Mouse (Mus musculus): ENCODE data around the gene Irf6. TPM values are rescaled to one million over a fixed set of nuclear protein-coding genes. Genes with fewer than 3 reads are reported as not detected.

Irf6 gene
- total RNA-seq, 2 experiments from 2014 or later, result 0.68 to 1.1 TPM

GRCm38 (mm10) chr1:193189771-193190170, 36.9 kb downstream of the Irf6 start:
- TF ChIP-seq CTCF (IDR thresholded peaks at IDR 0.05), result no peak
- intact Hi-C loops (cut with DNase I), result no loop called here
- DNase-seq (ENCODE audit: extremely low spot score in 1 of 2, low spot score in 2 of 2), result no peak
- Histone ChIP-seq H3K4me3 (no peak overlapping the region), H3K27ac (peak overlapping the region; percentile 69)

GRCm38 (mm10) chr1:193191675-193192283, 38.9 kb downstream of the Irf6 start:
- Histone ChIP-seq H3K4me3 (no peak overlapping the region), H3K27ac (no peak overlapping the region)
- TF ChIP-seq CTCF (IDR thresholded peaks at IDR 0.05), result no peak
- no peak for DNase-seq (ENCODE audit: extremely low spot score in 1 of 2, low spot score in 2 of 2)
- intact Hi-C loops (cut with DNase I), result no loop called here

GRCm38 (mm10) chr1:193194416-193195140, 41.7 kb downstream of the Irf6 start:
- TF ChIP-seq CTCF (IDR thresholded peaks at IDR 0.05), result no peak
- Histone ChIP-seq H3K27ac (no peak overlapping the region), H3K4me3 (no peak overlapping the region)
- no peak for DNase-seq (ENCODE audit: extremely low spot score in 1 of 2, low spot score in 2 of 2)
- intact Hi-C loops (cut with DNase I), result no loop called here

- no peak for TF ChIP-seq CTCF (IDR thresholded peaks at IDR 0.05)
- intact Hi-C loops (cut with DNase I), result no loop called here
- Histone ChIP-seq H3K4me3 (no peak overlapping the region), H3K27ac (no peak overlapping the region)
- DNase-seq (ENCODE audit: extremely low spot score in 1 of 2, low spot score in 2 of 2), result no peak
Measured at GRCm38 (mm10) chr1:193195169-193195810, 42.4 kb downstream of the Irf6 start.

- no peak overlapping the region for H3K27ac ChIP-seq
- DNase-seq (ENCODE audit: extremely low spot score in 1 of 2, low spot score in 2 of 2), result no peak
- no peak for TF ChIP-seq CTCF (IDR thresholded peaks at IDR 0.05)
Measured at GRCm38 (mm10) chr1:193197494-193198205, 44.7 kb downstream of the Irf6 start.

GRCm38 (mm10) chr1:193198312-193198711, 45.4 kb downstream of the Irf6 start:
- Histone ChIP-seq H3K4me3 (no peak overlapping the region), H3K27ac (no peak overlapping the region)
- DNase-seq (ENCODE audit: extremely low spot score in 1 of 2, low spot score in 2 of 2), result no peak
- intact Hi-C loops (cut with DNase I), result no loop called here
- TF ChIP-seq CTCF (IDR thresholded peaks at IDR 0.05), result peak; percentile 16

More at GRCm38 (mm10) chr1:193197494-193198205, 44.7 kb downstream of the Irf6 start:
- no peak overlapping the region for H3K4me3 ChIP-seq
- intact Hi-C loops (cut with DNase I), result no loop called here

GRCm38 (mm10) chr1:193200640-193201382, 47.9 kb downstream of the Irf6 start:
- DNase-seq (ENCODE audit: extremely low spot score in 1 of 2, low spot score in 2 of 2), result no peak
- TF ChIP-seq CTCF (IDR thresholded peaks at IDR 0.05), result no peak
- intact Hi-C loops (cut with DNase I), result no loop called here
- no peak overlapping the region for H3K4me3 ChIP-seq
- no peak overlapping the region for H3K27ac ChIP-seq

GRCm38 (mm10) chr1:193201383-193201778, 48.5 kb downstream of the Irf6 start, which contains the start of gene Traf3ip3:
Gene Traf3ip3, minus strand, starts transcription at chr1:193201703.
- no peak for DNase-seq (ENCODE audit: extremely low spot score in 1 of 2, low spot score in 2 of 2)
- intact Hi-C loops (cut with DNase I), result no loop called here
- no peak for TF ChIP-seq CTCF (IDR thresholded peaks at IDR 0.05)
- Histone ChIP-seq H3K4me3 (no peak within 1 kb of the TSS), H3K27ac (no peak within 1 kb of the TSS)

GRCm38 (mm10) chr1:193203821-193204220, 50.9 kb downstream of the Irf6 start:
- TF ChIP-seq CTCF (IDR thresholded peaks at IDR 0.05), result no peak
- intact Hi-C loops (cut with DNase I), result no loop called here
- Histone ChIP-seq H3K27ac (no peak overlapping the region), H3K4me3 (no peak overlapping the region)
- DNase-seq (ENCODE audit: extremely low spot score in 1 of 2, low spot score in 2 of 2), result no peak

- DNase-seq (ENCODE audit: extremely low spot score in 1 of 2, low spot score in 2 of 2), result no peak
- intact Hi-C loops (cut with DNase I), result no loop called here
- no peak overlapping the region for H3K27ac ChIP-seq
- no peak for TF ChIP-seq CTCF (IDR thresholded peaks at IDR 0.05)
- no peak overlapping the region for H3K4me3 ChIP-seq
Measured at GRCm38 (mm10) chr1:193205431-193205830, 52.5 kb downstream of the Irf6 start.

GRCm38 (mm10) chr1:193207503-193207902, 54.6 kb downstream of the Irf6 start, which contains the start of gene Lamb3:
Gene Lamb3, plus strand, starts transcription at chr1:193207699.
- intact Hi-C loops (cut with DNase I), result no loop called here
- no peak for TF ChIP-seq CTCF (IDR thresholded peaks at IDR 0.05)
- Histone ChIP-seq H3K27ac (no peak within 1 kb of the TSS), H3K4me3 (no peak within 1 kb of the TSS)
- DNase-seq (ENCODE audit: extremely low spot score in 1 of 2, low spot score in 2 of 2), result no peak

Measured in left cerebral cortex, adult 2 months (tissue).